Mouse (Mus musculus) neural tube, embryonic 12.5 days (tissue): ENCODE data around the gene Tnfsf13b. TPM values are rescaled to one million over a fixed set of nuclear protein-coding genes. Genes with fewer than 3 reads are reported as not detected.

Experiments used
- ATAC-seq: fragments of 200-750 bp; cut with Nextera tagmentation; 2 replicates; pipeline ENCODE4 v1.8.0; 2017; ENCODE audit warnings: low read depth, mild to moderate bottlenecking, moderate TSS enrichment, moderate library complexity; ENCODE audit not compliant: low FRiP score
- H3K27ac ChIP-seq: fragments of 300-500 bp; sonication (generic); 2 replicates; pipeline ENCODE4 v1.5.1; 2016
- H3K27me3 ChIP-seq: fragments of 300-500 bp; sonication (generic); replicated peaks from 2 replicates; pipeline ENCODE4 v1.6.1; 2016; ENCODE audit warnings: mild to moderate bottlenecking
- H3K36me3 ChIP-seq: fragments of 300-500 bp; sonication (generic); 2 replicates; pipeline ENCODE4 v1.6.1; 2016; ENCODE audit warnings: mild to moderate bottlenecking
- H3K4me1 ChIP-seq: fragments of 300-500 bp; sonication (generic); 2 replicates; pipeline ENCODE4 v1.6.1; 2016
- H3K4me2 ChIP-seq: fragments of 300-500 bp; sonication (generic); replicated peaks from 2 replicates; pipeline ENCODE4 v1.6.1; 2016; ENCODE audit warnings: mild to moderate bottlenecking
- H3K4me3 ChIP-seq: fragments of 300-500 bp; sonication (generic); 2 replicates; pipeline ENCODE4 v1.5.1; 2016
- H3K9ac ChIP-seq: fragments of 300-500 bp; sonication (generic); 2 replicates; pipeline ENCODE4 v1.6.1; 2016; ENCODE audit warnings: mild to moderate bottlenecking
- H3K9me3 ChIP-seq: fragments of 300-500 bp; sonication (generic); 2 replicates; pipeline ENCODE4 v1.6.1; 2016; ENCODE audit warnings: mild to moderate bottlenecking
- WGBS: fragments of 180-500 bp; shearing (Covaris S2); methylation state at CpG from one replicate; pipeline ENCODE4 v1.1.7; 2016; 5-methylcytosine and 5-hydroxymethylcytosine counted together
- polyA plus RNA-seq: library from polyadenylated mRNA; unstranded; fragments of >200 nt; fragmentation: Nextera tagmentation; extraction: Ambion mirVana; gene quantifications from 2 replicates; pipeline ENCODE4 v1.2.1, GENCODE M21; 2016

Tnfsf13b gene
- polyA plus RNA-seq, 1 experiment from 2014 or later, result 1.8 TPM

GRCm38 (mm10) chr8:10053571-10053990 lies 47.3 kb downstream of the Tnfsf13b start:
- no peaks in the 10 kb centered on the region for H3K36me3 ChIP-seq
- ATAC-seq, result 0 out of 2 replicates have a peak, but pooled peaks have one; percentile 58
- 27% methylated on average over 3 of the region's 3 CpGs for WGBS

GRCm38 (mm10) chr8:10061001-10061400 lies 54.7 kb downstream of the Tnfsf13b start:
- WGBS, result 26% methylated on average over 1 of the region's 1 CpGs
- H3K4me2 ChIP-seq, result no peak overlapping the region
- no peaks in the 10 kb centered on the region for H3K9me3 ChIP-seq
- H3K36me3 ChIP-seq, result no peaks in the 10 kb centered on the region
- H3K4me1 ChIP-seq, result no peaks in the 10 kb centered on the region
- H3K9ac ChIP-seq, result no peak overlapping the region
- H3K27ac ChIP-seq, result no peak overlapping the region
- H3K4me3 ChIP-seq, result no peak overlapping the region
- ATAC-seq, result 0 out of 2 replicates have a peak, but pooled peaks have one; percentile 48
- H3K27me3 ChIP-seq, result no peaks in the 10 kb centered on the region

More at GRCm38 (mm10) chr8:10053571-10053990, 47.3 kb downstream of the Tnfsf13b start:
- H3K4me1 ChIP-seq, result no peaks in the 10 kb centered on the region; the same call in 1 of the 2 replicates
- H3K27me3 ChIP-seq, result no peaks in the 10 kb centered on the region
- H3K4me2 ChIP-seq, result no peak overlapping the region
- H3K9ac ChIP-seq, result no peak overlapping the region
- no peak overlapping the region for H3K4me3 ChIP-seq
- no peaks in the 10 kb centered on the region for H3K9me3 ChIP-seq
- H3K27ac ChIP-seq, result no peak overlapping the region

- ATAC-seq, result no peak
- H3K36me3 ChIP-seq, result no peaks in the 10 kb centered on the region
- no peaks in the 10 kb centered on the region for H3K9me3 ChIP-seq
- H3K4me1 ChIP-seq, result no peaks in the 10 kb centered on the region
- no peak overlapping the region for H3K4me3 ChIP-seq
- no peak overlapping the region for H3K9ac ChIP-seq
- H3K27me3 ChIP-seq, result no peaks in the 10 kb centered on the region
- WGBS, result 86% methylated on average over 11 of the region's 11 CpGs
- no peak overlapping the region for H3K4me2 ChIP-seq
- no peak overlapping the region for H3K27ac ChIP-seq
Measured at GRCm38 (mm10) chr8:10066906-10067305, 60.6 kb downstream of the Tnfsf13b start.

- H3K4me2 ChIP-seq, result no peak overlapping the region
- H3K9me3 ChIP-seq, result no peaks in the 10 kb centered on the region
- H3K36me3 ChIP-seq, result no peaks in the 10 kb centered on the region
- no peak overlapping the region for H3K4me3 ChIP-seq
- no peak for ATAC-seq
- no peaks in the 10 kb centered on the region for H3K27me3 ChIP-seq
- H3K9ac ChIP-seq, result no peak overlapping the region
- no peak overlapping the region for H3K27ac ChIP-seq
- H3K4me1 ChIP-seq, result no peaks in the 10 kb centered on the region
- 87% methylated on average over 7 of the region's 7 CpGs for WGBS
Measured at GRCm38 (mm10) chr8:10067775-10068174, 61.5 kb downstream of the Tnfsf13b start.

GRCm38 (mm10) chr8:10072347-10072746 lies 66.1 kb downstream of the Tnfsf13b start:
- H3K27ac ChIP-seq, result no peak overlapping the region
- H3K36me3 ChIP-seq, result no peaks in the 10 kb centered on the region
- WGBS, result 92% methylated on average over 2 of the region's 2 CpGs
- no peak overlapping the region for H3K4me2 ChIP-seq
- H3K9me3 ChIP-seq, result no peaks in the 10 kb centered on the region
- H3K4me1 ChIP-seq, result no peaks in the 10 kb centered on the region
- no peak overlapping the region for H3K9ac ChIP-seq
- no peak for ATAC-seq
- no peaks in the 10 kb centered on the region for H3K27me3 ChIP-seq
- H3K4me3 ChIP-seq, result no peak overlapping the region

Other genes starting within 250 kb of the Tnfsf13b start
- 11.6 and 13.0 TPM in 2 replicates for gene Fam155a, start 235.3 kb upstream of the Tnfsf13b start, polyA plus RNA-seq
- not detected in 2 replicates for gene Gm10217, start 142.2 kb upstream of the Tnfsf13b start, polyA plus RNA-seq
- 9.2 and 10.1 TPM in 2 replicates for gene Lig4, start 28.8 kb upstream of the Tnfsf13b start, polyA plus RNA-seq
- 19.6 and 20.6 TPM in 2 replicates for gene Abhd13, start 28.8 kb upstream of the Tnfsf13b start, polyA plus RNA-seq
- gene Myo16, start 147.4 kb downstream of the Tnfsf13b start, polyA plus RNA-seq, result 2.8 and 3.4 TPM in 2 replicates